Mouse (Mus musculus) heart, embryonic 10.5 days (tissue): ENCODE measurements around the gene C2cd4c. TPM values are rescaled to one million over a fixed set of nuclear protein-coding genes. Genes with fewer than 3 reads are reported as not detected.

Experiments used
- DNase-seq: peaks from one replicate; pipeline ENCODE4 v3.0.0-alpha.2; 2017; ENCODE audit warnings: low spot score
- H3K27ac ChIP-seq: fragments of 300-500 bp; sonication (generic); 2 replicates; pipeline ENCODE4 v1.5.1; 2016; ENCODE audit warnings: mild to moderate bottlenecking
- H3K27me3 ChIP-seq: fragments of 300-500 bp; sonication (generic); 2 replicates; pipeline ENCODE4 v1.6.1; 2016; ENCODE audit warnings: mild to moderate bottlenecking; ENCODE audit not compliant: poor library complexity, insufficient read depth, severe bottlenecking
- H3K36me3 ChIP-seq: fragments of 300-500 bp; sonication (generic); 2 replicates; pipeline ENCODE4 v1.6.1; 2016; ENCODE audit warnings: mild to moderate bottlenecking, moderate library complexity
- H3K4me1 ChIP-seq: fragments of 300-500 bp; sonication (generic); 2 replicates; pipeline ENCODE4 v1.6.1; 2016; ENCODE audit warnings: mild to moderate bottlenecking
- H3K4me3 ChIP-seq: fragments of 300-500 bp; sonication (generic); 2 replicates; pipeline ENCODE4 v1.5.1; 2016; ENCODE audit warnings: mild to moderate bottlenecking, moderate library complexity
- H3K9me3 ChIP-seq: fragments of 300-500 bp; sonication (generic); 2 replicates; pipeline ENCODE4 v1.6.1; 2016; ENCODE audit warnings: mild to moderate bottlenecking, moderate library complexity
- whole genome bisulfite sequencing: fragments of 180-500 bp; shearing (Covaris S2); methylation state at CpG from one replicate; pipeline ENCODE4 v1.1.7; 2016; 5-methylcytosine and 5-hydroxymethylcytosine counted together
- polyA plus RNA-seq: library from polyadenylated mRNA; unstranded; fragments of >200 nt; fragmentation: Nextera tagmentation; extraction: Ambion mirVana; gene quantifications from 2 replicates; pipeline ENCODE4 v1.2.1, GENCODE M21; 2016

C2cd4c gene
- not detected in 2 replicates for polyA plus RNA-seq

- Histone ChIP-seq H3K27ac (peak within 1 kb of the TSS; percentile 43), H3K4me3 (peak within 1 kb of the TSS; percentile 70), H3K27me3 (peaks cover 64% of the 10 kb centered on the region)
These were observed at the start of gene C2cd4c for GRCm38 (mm10) chr10:79613578-79614304. TSS of gene C2cd4c (minus strand) at chr10:79614025.

GRCm38 (mm10) chr10:79661861-79662260 is 48.0 kb upstream of the C2cd4c start:
- 37% methylated on average over 3 of the region's 3 CpGs for WGBS
- Histone ChIP-seq H3K4me3 (no peak overlapping the region), H3K4me1 (peaks cover 15% of the 10 kb centered on the region), H3K27ac (peak overlapping the region; percentile 24; the same call in 1 of the 2 replicates), H3K27me3 (peaks cover 16% of the 10 kb centered on the region), H3K36me3 (no peaks in the 10 kb centered on the region), H3K9me3 (no peaks in the 10 kb centered on the region)
- no peak for DNase-seq

More at GRCm38 (mm10) chr10:79613578-79614304, at the start of gene C2cd4c:
- Histone ChIP-seq H3K4me1 (peaks cover 29% of the 10 kb centered on the region), H3K36me3 (no peaks in the 10 kb centered on the region), H3K9me3 (no peaks in the 10 kb centered on the region)
- DNase-seq, result peak; percentile 87
- WGBS, result 1% methylated on average over 60 of the region's 60 CpGs

- Histone ChIP-seq H3K36me3 (no peaks in the 10 kb centered on the region), H3K4me1 (peaks cover 15% of the 10 kb centered on the region), H3K27me3 (peaks cover 17% of the 10 kb centered on the region), H3K27ac (no peak overlapping the region), H3K9me3 (no peaks in the 10 kb centered on the region), H3K4me3 (no peak overlapping the region)
- DNase-seq, result no peak
- 70% methylated on average over 2 of the region's 2 CpGs for WGBS
These were observed 46.5 kb upstream of the C2cd4c start for GRCm38 (mm10) chr10:79660298-79660697.

- WGBS, result 13% methylated on average over 4 of the region's 4 CpGs
- DNase-seq, result no peak
These were observed 45.0 kb upstream of the C2cd4c start for GRCm38 (mm10) chr10:79658829-79659228.

GRCm38 (mm10) chr10:79654946-79655395 is 41.1 kb upstream of the C2cd4c start:
- DNase-seq, result no peak
- Histone ChIP-seq H3K9me3 (no peaks in the 10 kb centered on the region), H3K4me1 (no peaks in the 10 kb centered on the region), H3K27ac (no peak overlapping the region), H3K27me3 (peaks cover 29% of the 10 kb centered on the region), H3K4me3 (no peak overlapping the region), H3K36me3 (no peaks in the 10 kb centered on the region)
- 40% methylated on average over 1 of the region's 1 CpGs for WGBS

More at GRCm38 (mm10) chr10:79658829-79659228, 45.0 kb upstream of the C2cd4c start:
- Histone ChIP-seq H3K4me3 (no peak overlapping the region), H3K27me3 (peaks cover 22% of the 10 kb centered on the region), H3K36me3 (no peaks in the 10 kb centered on the region), H3K4me1 (peaks cover 9% of the 10 kb centered on the region), H3K9me3 (no peaks in the 10 kb centered on the region), H3K27ac (no peak overlapping the region)

- Histone ChIP-seq H3K27ac (no peak overlapping the region), H3K27me3 (peaks cover 29% of the 10 kb centered on the region), H3K9me3 (no peaks in the 10 kb centered on the region), H3K4me1 (no peaks in the 10 kb centered on the region), H3K4me3 (no peak overlapping the region), H3K36me3 (no peaks in the 10 kb centered on the region)
- DNase-seq, result no peak
- 77% methylated on average over 7 of the region's 7 CpGs for WGBS
These were observed 39.0 kb upstream of the C2cd4c start for GRCm38 (mm10) chr10:79652789-79653188.

- WGBS, result 26% methylated on average over 7 of the region's 7 CpGs
- Histone ChIP-seq H3K27ac (no peak overlapping the region), H3K9me3 (no peaks in the 10 kb centered on the region), H3K27me3 (peaks cover 29% of the 10 kb centered on the region), H3K4me3 (no peak overlapping the region), H3K36me3 (no peaks in the 10 kb centered on the region), H3K4me1 (no peaks in the 10 kb centered on the region)
- DNase-seq, result no peak
These were observed 35.4 kb upstream of the C2cd4c start for GRCm38 (mm10) chr10:79649070-79649751.

- H3K27ac ChIP-seq, result no peak within 1 kb of the TSS
- DNase-seq, result no peak
- no peaks in the 10 kb centered on the region for H3K36me3 ChIP-seq
- 69% methylated on average over 8 of the region's 8 CpGs for WGBS
- H3K4me1 ChIP-seq, result no peaks in the 10 kb centered on the region
- peaks cover 16% of the 10 kb centered on the region; the same call in 1 of the 2 replicates for H3K27me3 ChIP-seq
- no peak within 1 kb of the TSS for H3K4me3 ChIP-seq
- no peaks in the 10 kb centered on the region for H3K9me3 ChIP-seq
These were observed 31.9 kb upstream of the C2cd4c start, which contains the start of gene Odf3l2 for GRCm38 (mm10) chr10:79645711-79646110. TSS of gene Odf3l2 (minus strand) at chr10:79645738.

GRCm38 (mm10) chr10:79638486-79639204 is 24.8 kb upstream of the C2cd4c start:
- Histone ChIP-seq H3K9me3 (no peaks in the 10 kb centered on the region), H3K4me3 (peak overlapping the region; percentile 88; the same call in 1 of the 2 replicates), H3K36me3 (no peaks in the 10 kb centered on the region), H3K27me3 (peaks cover 48% of the 10 kb centered on the region), H3K4me1 (peaks cover 31% of the 10 kb centered on the region), H3K27ac (no peak overlapping the region)
- no peak for DNase-seq
- WGBS, result 7% methylated on average over 23 of the region's 23 CpGs

- Histone ChIP-seq H3K4me3 (peak within 1 kb of the TSS; percentile 88), H3K9me3 (no peaks in the 10 kb centered on the region), H3K36me3 (no peaks in the 10 kb centered on the region), H3K4me1 (peaks cover 36% of the 10 kb centered on the region), H3K27ac (peak within 1 kb of the TSS; percentile 88), H3K27me3 (peaks cover 48% of the 10 kb centered on the region)
- under 1% methylated on average over 109 of the region's 116 CpGs for WGBS
- DNase-seq, result no peak
These were observed 23.6 kb upstream of the C2cd4c start, which contains the start of gene Shc2 for GRCm38 (mm10) chr10:79637128-79638110. TSS of gene Shc2 (minus strand) at chr10:79637918.

GRCm38 (mm10) chr10:79636287-79636686 is 22.5 kb upstream of the C2cd4c start:
- Histone ChIP-seq H3K4me3 (no peak overlapping the region), H3K27me3 (peaks cover 48% of the 10 kb centered on the region), H3K9me3 (no peaks in the 10 kb centered on the region), H3K27ac (no peak overlapping the region), H3K36me3 (no peaks in the 10 kb centered on the region), H3K4me1 (peaks cover 36% of the 10 kb centered on the region)
- no peak for DNase-seq
- WGBS, result 81% methylated on average over 8 of the region's 8 CpGs
